Mouse (Mus musculus) thymus, adult 2 months (tissue): Measurements from ENCODE around the gene Hsd17b14. TPM values are rescaled to one million over a fixed set of nuclear protein-coding genes. Genes with fewer than 3 reads are reported as not detected.

Experiments
- DNase-seq: peaks from one replicate; pipeline ENCODE4 v3.0.0; 2021
- H3K27ac ChIP-seq: fragments of 200-500 bp; 2 replicates; pipeline ENCODE4 v1.5.1; 2012; ENCODE audit warnings: low read length, control low read depth; ENCODE audit not compliant: control insufficient read depth, insufficient read depth
- H3K27me3 ChIP-seq: fragments of 200-500 bp; 2 replicates; pipeline ENCODE4 v1.6.1; 2012; ENCODE audit warnings: mild to moderate bottlenecking, low read length, moderate library complexity, mixed read lengths; ENCODE audit not compliant: control insufficient read depth, insufficient read depth
- H3K36me3 ChIP-seq: fragments of 200-500 bp; 2 replicates; pipeline ENCODE4 v1.6.1; 2012; ENCODE audit warnings: mild to moderate bottlenecking, low read length, moderate library complexity; ENCODE audit not compliant: control insufficient read depth, insufficient read depth
- H3K4me1 ChIP-seq: fragments of 200-500 bp; replicated peaks from 2 replicates; pipeline ENCODE4 v1.6.1; 2012; ENCODE audit warnings: low read length; ENCODE audit not compliant: control insufficient read depth, insufficient read depth
- H3K4me3 ChIP-seq: fragments of 200-500 bp; 2 replicates; pipeline ENCODE4 v1.5.1; 2012; ENCODE audit warnings: mild to moderate bottlenecking, low read length, control low read depth, moderate library complexity; ENCODE audit not compliant: control insufficient read depth, insufficient read depth
- CTCF ChIP-seq: fragments of 200-500 bp; IDR thresholded peaks from 2 replicates; pipeline ENCODE4 v1.5.1; 2012; ENCODE audit warnings: mild to moderate bottlenecking, control low read depth, low read length, moderate library complexity, borderline replicate concordance; ENCODE audit not compliant: control insufficient read depth, poor library complexity, insufficient read depth; ENCODE audit errors: extremely low read depth
- POLR2A ChIP-seq: fragments of 200-500 bp; IDR thresholded peaks from 2 replicates; pipeline ENCODE4 v1.6.1; 2012; ENCODE audit warnings: mild to moderate bottlenecking, low read length, control low read depth, moderate library complexity; ENCODE audit not compliant: control insufficient read depth, poor library complexity, insufficient read depth; ENCODE audit errors: extremely low read depth
- WGBS: fragments of 180-500 bp; shearing (Covaris S2); methylation state at CpG from one replicate; pipeline ENCODE4 v1.1.7; 2018; 5-methylcytosine and 5-hydroxymethylcytosine counted together
- polyA plus RNA-seq: library from polyadenylated mRNA; depleted of rRNA; stranded (reverse); fragments of >200 nt; gene quantifications from 2 replicates; pipeline ENCODE4 v1.2.3, GENCODE M21; 2012

The Hsd17b14 gene
- polyA plus RNA-seq, 1 experiment = 2.6 TPM

DNA sequence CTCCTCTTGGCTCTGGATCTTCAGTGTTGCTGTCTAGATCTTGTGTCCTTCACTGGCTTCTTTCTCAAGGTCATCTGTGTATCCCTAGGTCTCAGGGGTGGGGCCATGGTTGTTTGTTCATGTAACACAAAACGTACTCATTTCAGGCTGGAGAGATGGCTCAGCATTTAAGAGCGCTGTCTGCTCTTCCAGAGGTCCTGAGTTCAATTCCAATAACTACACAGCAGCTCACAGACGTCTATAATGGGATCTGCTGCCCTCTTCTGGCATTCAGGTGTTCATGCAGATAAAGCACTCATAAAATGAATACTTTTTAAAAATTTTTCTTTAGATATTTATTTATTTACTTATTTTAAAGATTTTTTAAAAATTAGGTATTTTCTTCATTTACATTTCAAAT lies 36.2 kb downstream of the Hsd17b14 start:
- 75% methylated on average over 3 of the region's 3 CpGs for WGBS
- TF ChIP-seq CTCF (no peak), POLR2A (no peak)
- H3K27me3 ChIP-seq = no peaks in the 10 kb centered on the region
- H3K4me3 ChIP-seq = no peak overlapping the region
- DNase-seq = no peak
- H3K27ac ChIP-seq = no peak overlapping the region
- H3K36me3 ChIP-seq = peaks cover 13% of the 10 kb centered on the region
- H3K4me1 ChIP-seq = peaks cover 10% of the 10 kb centered on the region

DNA sequence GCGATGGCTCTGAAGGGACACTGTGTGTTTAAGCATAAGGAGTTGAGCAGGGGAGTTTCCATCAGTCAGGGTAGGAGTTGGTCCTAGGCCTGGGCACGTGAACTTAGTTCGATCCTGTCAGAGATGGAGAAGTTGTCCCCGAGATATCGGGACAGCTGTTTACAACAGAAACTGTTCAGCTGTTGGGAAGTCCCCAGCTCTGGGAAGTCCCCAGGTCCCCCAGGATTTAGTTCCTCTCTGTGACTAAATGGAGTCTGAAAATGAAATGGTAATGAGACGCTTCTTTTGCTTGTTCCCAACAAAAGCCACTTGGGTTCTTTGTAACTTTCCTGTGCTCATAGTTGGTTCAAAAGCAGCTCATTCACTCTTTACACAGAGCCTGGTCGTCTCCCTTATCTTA lies 37.2 kb downstream of the Hsd17b14 start:
- Histone ChIP-seq H3K27me3 (no peaks in the 10 kb centered on the region), H3K4me1 (peaks cover 17% of the 10 kb centered on the region), H3K36me3 (peaks cover 9% of the 10 kb centered on the region; the same call in 1 of the 2 replicates), H3K4me3 (no peak overlapping the region), H3K27ac (no peak overlapping the region)
- TF ChIP-seq POLR2A (no peak), CTCF (no peak)
- 42% methylated on average over 7 of the region's 7 CpGs for WGBS
- DNase-seq = no peak

DNA sequence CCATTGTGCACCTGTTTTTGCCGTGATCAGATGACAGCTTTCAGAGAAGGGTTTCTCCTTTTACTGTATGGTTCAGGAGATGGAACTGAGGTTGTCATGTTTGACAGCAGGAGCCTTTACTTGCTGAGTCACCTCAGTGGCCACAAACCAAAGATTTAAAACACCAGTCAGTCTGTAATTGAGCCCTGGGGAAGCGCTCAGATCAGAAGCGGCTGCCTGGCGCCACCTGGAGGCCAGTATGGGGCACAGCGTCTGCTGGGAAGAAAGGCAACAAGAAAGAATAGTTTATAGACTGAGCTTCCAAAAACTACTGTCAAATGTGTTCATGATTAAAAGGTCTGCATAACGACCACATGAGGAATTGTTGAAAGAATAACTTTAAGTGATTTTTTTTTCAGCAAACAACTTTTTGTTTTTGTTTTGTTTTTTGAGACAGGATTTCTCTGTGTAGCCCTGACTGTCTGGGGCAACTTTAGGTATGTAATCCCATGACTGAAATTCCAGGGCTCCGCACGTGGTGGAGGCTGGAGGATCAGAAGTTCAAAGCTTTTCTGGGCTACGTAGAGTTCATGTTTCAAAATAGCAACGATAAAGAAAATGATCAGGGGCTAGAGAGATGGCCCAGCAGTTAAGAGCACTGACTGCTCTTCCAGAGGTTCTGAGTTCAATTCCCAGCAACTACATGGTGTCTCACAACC lies 38.6 kb downstream of the Hsd17b14 start:
- peaks cover 19% of the 10 kb centered on the region for H3K4me1 ChIP-seq
- peaks cover 3% of the 10 kb centered on the region; the same call in 1 of the 2 replicates for H3K36me3 ChIP-seq
- TF ChIP-seq POLR2A (no peak), CTCF (peak; percentile 91)
- H3K27me3 ChIP-seq = no peaks in the 10 kb centered on the region
- peak; percentile 73 for DNase-seq
- no peak overlapping the region for H3K27ac ChIP-seq
- WGBS = 28% methylated on average over 10 of the region's 10 CpGs
- no peak overlapping the region for H3K4me3 ChIP-seq

- TF ChIP-seq CTCF = no peak
- TF ChIP-seq POLR2A = no peak
- peaks cover 28% of the 10 kb centered on the region for H3K4me1 ChIP-seq
- WGBS = over 99% methylated on average over 4 of the region's 4 CpGs
Observed at GRCm38 (mm10) chr7:45595176-45595575, 40.5 kb downstream of the Hsd17b14 start.

DNA sequence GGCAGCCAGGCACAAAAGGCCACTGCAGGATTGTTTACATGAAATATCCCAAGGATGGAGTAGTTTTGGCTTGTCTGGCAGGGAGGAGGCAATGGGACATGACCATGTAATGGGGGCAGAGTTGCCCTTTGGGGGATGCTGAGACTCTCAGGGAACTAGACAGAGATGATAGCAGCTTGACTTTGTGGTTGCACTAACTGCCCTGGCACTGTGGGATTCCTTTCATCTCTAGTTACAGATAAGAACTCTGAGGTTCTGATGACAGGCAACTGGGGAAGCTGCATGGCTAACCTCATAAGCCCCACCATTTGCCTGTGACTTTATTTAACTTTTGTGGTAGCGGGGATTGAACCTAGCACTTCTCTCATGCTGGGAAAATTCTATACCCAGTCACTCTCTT lies 41.4 kb downstream of the Hsd17b14 start:
- Histone ChIP-seq H3K27me3 (no peaks in the 10 kb centered on the region), H3K4me1 (peaks cover 38% of the 10 kb centered on the region), H3K36me3 (no peaks in the 10 kb centered on the region), H3K4me3 (no peak overlapping the region), H3K27ac (no peak overlapping the region)
- 5% methylated on average over 1 of the region's 1 CpGs for WGBS
- no peak for DNase-seq
- TF ChIP-seq CTCF (no peak), POLR2A (no peak)

More at GRCm38 (mm10) chr7:45595176-45595575, 40.5 kb downstream of the Hsd17b14 start:
- H3K27ac ChIP-seq = no peak overlapping the region
- no peak for DNase-seq
- no peaks in the 10 kb centered on the region for H3K27me3 ChIP-seq
- no peaks in the 10 kb centered on the region for H3K36me3 ChIP-seq
- H3K4me3 ChIP-seq = no peak overlapping the region

- peaks cover 43% of the 10 kb centered on the region for H3K4me1 ChIP-seq
- no peaks in the 10 kb centered on the region for H3K36me3 ChIP-seq
- no peak overlapping the region for H3K27ac ChIP-seq
- H3K4me3 ChIP-seq = no peak overlapping the region
- no peaks in the 10 kb centered on the region for H3K27me3 ChIP-seq
- no peak for DNase-seq
- WGBS = 92% methylated on average over 5 of the region's 5 CpGs
- TF ChIP-seq POLR2A = no peak
- no peak for TF ChIP-seq CTCF
Observed at GRCm38 (mm10) chr7:45597013-45597412, 42.3 kb downstream of the Hsd17b14 start.
